Mouse (Mus musculus) T-helper 2 cell (primary cell): ENCODE results near the gene Gm49368.
"Not testable (repeated sequence)": the region's sequence is repeated elsewhere in the genome, so short reads cannot be mapped to it uniquely, and the experiment has no call there.

ENCODE experiments used
- in situ Hi-C: fragments of 300-600 bp; cut with MboI, MseI; formaldehyde crosslinking; loops from one replicate; pipeline ENCODE4 v1.15.1; 2025; ENCODE audit warnings: high pct_unique_total_duplicates

Gm49368 gene

DNA sequence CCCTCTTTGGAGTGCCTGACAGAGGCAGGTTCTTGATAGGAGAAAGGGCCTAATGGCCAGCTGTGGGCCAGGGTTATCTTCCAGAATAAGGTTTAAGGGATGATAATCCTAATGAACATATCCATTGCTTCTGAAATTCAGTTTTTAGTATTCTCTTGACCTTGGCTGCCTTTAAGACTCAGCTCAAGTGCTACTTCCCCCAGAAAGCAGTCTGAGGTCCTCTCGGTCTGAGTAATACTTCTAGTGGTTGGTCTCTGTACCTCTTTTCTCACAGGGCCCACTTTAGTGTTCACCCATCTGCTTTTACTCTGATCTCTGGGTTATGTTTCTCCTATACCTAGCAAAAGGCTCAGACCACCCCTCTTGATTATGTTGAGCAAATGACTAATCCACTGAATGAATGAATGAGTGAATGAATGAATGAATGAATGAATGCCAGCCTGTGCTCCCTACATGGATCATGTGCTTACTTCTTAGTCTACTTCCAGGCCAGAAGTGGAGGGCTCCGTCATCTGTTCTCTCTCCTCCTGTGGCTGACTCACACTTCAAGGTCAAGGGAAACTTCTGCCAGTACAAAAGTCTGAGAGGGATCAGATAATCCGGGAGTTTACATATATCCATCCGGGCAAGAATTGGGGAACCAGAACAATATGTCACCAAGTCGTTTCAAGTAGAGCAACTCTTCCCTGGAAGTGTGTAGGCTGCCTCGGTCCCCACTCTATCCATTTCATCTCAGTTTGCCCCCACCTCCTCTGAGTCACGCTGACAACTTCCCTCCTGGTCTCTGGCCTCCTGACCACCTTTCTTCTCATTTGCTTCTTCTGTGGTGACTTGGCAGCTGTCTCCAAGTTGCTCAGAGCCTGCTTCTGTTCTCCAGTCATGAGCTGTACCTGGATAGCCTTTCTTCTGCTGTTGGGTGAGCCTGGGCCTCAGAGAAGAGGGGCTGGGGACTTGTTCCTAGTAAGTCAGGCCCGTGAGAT lies 66.5 kb downstream of the Gm49368 start, which contains the start of gene Itgax:
Itgax (plus strand) TSS at position 807 of the 980 bp plus-strand sequence.
- in situ Hi-C loops: no loop called here

DNA sequence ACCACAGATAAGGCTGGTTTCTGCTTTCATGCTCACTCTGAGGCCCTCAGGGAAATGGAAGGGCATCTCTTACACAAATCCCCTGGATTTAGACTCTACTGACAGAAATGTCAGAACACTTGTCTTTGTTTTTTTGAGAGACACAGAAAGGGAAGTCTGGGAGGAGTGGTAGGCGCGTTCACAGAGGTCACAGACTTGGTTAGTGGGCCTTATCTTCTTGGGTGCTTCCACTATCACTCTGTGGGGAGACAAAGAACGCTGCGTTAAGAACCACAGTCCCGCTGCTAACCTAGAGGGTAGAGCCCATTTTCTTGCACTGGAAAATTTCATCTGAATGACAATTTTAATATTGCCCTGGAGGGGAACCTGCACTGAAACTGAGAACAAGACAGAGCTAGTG lies 69.7 kb downstream of the Gm49368 start:
- in situ Hi-C loops: no loop called here

GRCm38 (mm10) chr7:128133596-128133995 lies 71.1 kb downstream of the Gm49368 start:
- in situ Hi-C loops: no loop called here

DNA sequence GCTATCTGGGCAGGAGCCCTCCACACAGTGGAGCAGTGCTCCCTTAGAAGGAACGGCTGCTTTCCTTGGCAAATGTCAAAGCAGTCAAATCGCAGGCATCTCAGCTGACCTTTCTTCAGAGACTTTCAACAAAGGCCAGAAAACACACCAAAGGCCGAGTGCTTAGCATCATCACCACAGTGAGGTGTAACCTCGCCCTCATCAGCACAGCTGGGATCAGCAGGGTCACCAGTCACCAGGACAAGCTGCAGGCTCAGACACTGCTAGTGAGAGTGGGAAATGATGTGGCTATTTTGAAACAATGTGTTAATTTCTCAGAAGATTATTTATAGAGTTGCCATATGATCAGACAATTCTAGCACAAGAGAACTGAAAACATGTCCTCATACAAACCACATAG lies 74.4 kb downstream of the Gm49368 start:
- in situ Hi-C loops: no loop called here

- in situ Hi-C loops: no loop called here
Observed at GRCm38 (mm10) chr7:128139611-128140010, 77.1 kb downstream of the Gm49368 start.

DNA sequence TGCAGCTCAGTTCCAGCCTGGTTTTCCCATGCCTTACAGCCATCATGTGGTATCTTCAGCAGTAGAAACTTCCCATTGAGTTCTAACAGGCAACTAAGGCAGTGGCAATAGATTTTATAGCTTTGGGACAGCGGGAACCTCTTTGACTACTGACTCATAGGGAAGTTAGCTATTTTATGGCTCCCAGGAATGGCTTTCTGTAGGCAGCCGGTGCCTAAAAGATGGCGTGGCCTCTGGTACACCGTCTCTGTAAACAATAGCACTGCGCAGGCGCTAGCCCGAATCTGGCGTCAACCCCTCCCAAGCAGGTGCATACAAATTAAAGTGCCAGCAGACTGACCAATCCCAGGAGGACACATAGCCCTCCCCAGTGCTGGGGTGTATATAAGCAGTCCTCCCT lies 88.5 kb downstream of the Gm49368 start:
- in situ Hi-C loops: no loop called here

DNA sequence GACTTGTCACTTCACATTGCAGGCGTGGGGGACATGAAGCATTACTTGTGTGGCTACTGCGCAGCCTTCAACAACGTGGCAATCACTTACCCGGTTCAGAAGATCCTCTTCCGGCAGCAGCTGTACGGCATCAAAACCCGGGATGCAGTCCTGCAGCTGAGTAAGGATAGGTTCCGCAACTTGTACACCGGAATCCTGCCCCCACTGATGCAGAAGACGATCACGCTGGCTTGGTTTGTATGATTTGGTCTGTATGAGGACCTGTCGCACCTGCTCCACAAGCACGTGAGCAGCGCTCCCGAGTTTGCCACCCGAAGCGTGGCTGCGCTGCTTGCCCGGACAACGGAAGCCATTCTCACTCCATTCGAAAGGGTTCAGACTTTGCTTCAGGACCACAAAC lies 91.6 kb downstream of the Gm49368 start, which contains the start of gene Itgad:
Itgad (plus strand) TSS at position 301 of the 400 bp plus-strand sequence.
- in situ Hi-C loops: no loop called here

GRCm38 (mm10) chr7:128154924-128155323 lies 92.4 kb downstream of the Gm49368 start:
- in situ Hi-C loops: no loop called here

DNA sequence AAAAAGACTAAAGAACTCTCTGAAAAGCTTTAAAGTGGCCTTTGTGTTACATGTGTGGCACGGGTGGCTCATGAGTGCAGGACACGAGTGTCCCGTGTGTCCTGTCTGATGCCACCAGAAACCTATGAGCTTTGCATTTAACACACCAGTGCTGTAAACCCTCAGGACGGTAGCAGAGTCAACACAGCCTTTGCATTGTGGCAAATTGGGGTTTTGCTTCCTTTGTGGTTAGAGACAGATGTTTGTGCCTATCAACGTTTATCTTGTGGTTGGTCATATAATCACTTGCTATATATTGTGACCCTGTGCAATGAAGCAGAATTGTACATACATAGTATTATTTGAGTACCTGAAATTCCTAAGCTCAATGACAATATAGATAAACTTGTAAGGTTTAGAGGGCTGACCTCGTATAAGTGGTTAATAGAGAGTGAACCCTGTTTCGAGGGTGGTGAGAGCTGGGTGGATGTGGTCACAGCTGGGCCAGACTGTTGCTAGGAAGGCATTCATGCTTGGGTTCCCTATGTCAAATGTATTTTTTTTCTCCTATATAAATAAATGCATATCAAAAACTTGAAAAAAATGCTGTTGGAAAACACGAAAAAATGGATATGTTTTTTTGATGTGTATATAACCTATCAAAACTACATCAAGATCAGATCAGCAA lies 96.3 kb downstream of the Gm49368 start:
- in situ Hi-C loops: not testable (repeated sequence)

- in situ Hi-C loops: no loop called here
Observed at GRCm38 (mm10) chr7:128164001-128164400, 101.5 kb downstream of the Gm49368 start.

- in situ Hi-C loops: no loop called here
Observed at GRCm38 (mm10) chr7:128166391-128166790, 103.9 kb downstream of the Gm49368 start.

- in situ Hi-C loops: no loop called here
Observed at GRCm38 (mm10) chr7:128169996-128170395, 107.5 kb downstream of the Gm49368 start.
